Mouse (Mus musculus) right cerebral cortex, adult 18-20 months (tissue): Measurements from ENCODE around the gene Trpc7.

Experiments used
- DNase-seq: peaks from one replicate; pipeline ENCODE4 v3.0.0; 2022; ENCODE audit warnings: mixed read lengths

Gene Trpc7

GRCm38 (mm10) chr13:56790683-56791082, 105.1 kb downstream of the Trpc7 start:
- peak; percentile 76 for DNase-seq

- DNase-seq = peak; percentile 53
Observed at GRCm38 (mm10) chr13:56782621-56783020, 113.2 kb downstream of the Trpc7 start.

GRCm38 (mm10) chr13:56781697-56782096, 114.1 kb downstream of the Trpc7 start:
- DNase-seq = peak; percentile 54

- DNase-seq = peak; percentile 26
Observed at GRCm38 (mm10) chr13:56780746-56781469, 114.9 kb downstream of the Trpc7 start.

GRCm38 (mm10) chr13:56774304-56774703, 121.5 kb downstream of the Trpc7 start:
- DNase-seq = no peak

- no peak for DNase-seq
Observed at GRCm38 (mm10) chr13:56773262-56773870, 122.4 kb downstream of the Trpc7 start.

GRCm38 (mm10) chr13:56772592-56772991, 123.2 kb downstream of the Trpc7 start:
- DNase-seq = no peak

GRCm38 (mm10) chr13:56770786-56771185, 125.0 kb downstream of the Trpc7 start:
- DNase-seq = no peak

- DNase-seq = no peak
Observed at GRCm38 (mm10) chr13:56770136-56770578, 125.6 kb downstream of the Trpc7 start.

GRCm38 (mm10) chr13:56769431-56769830, 126.4 kb downstream of the Trpc7 start:
- no peak for DNase-seq

- no peak for DNase-seq
Observed at GRCm38 (mm10) chr13:56766211-56766610, 129.6 kb downstream of the Trpc7 start.

GRCm38 (mm10) chr13:56765284-56766032, 130.3 kb downstream of the Trpc7 start:
- no peak for DNase-seq

- no peak for DNase-seq
Observed at GRCm38 (mm10) chr13:56762446-56763229, 133.2 kb downstream of the Trpc7 start.

GRCm38 (mm10) chr13:56758492-56758891, 137.3 kb downstream of the Trpc7 start:
- DNase-seq = peak; percentile 58

GRCm38 (mm10) chr13:56757201-56757600, 138.6 kb downstream of the Trpc7 start:
- DNase-seq = no peak

- DNase-seq = no peak
Observed at GRCm38 (mm10) chr13:56755871-56756270, 139.9 kb downstream of the Trpc7 start.

- no peak for DNase-seq
Observed at GRCm38 (mm10) chr13:56753192-56753951, 142.4 kb downstream of the Trpc7 start, which contains the start of gene Gm45623. Gene Gm45623 (minus strand): TSS chr13:56753827.

- no peak for DNase-seq
Observed at GRCm38 (mm10) chr13:56752474-56753191, 143.2 kb downstream of the Trpc7 start.

GRCm38 (mm10) chr13:56751774-56752173, 144.0 kb downstream of the Trpc7 start:
- DNase-seq = no peak

- no peak for DNase-seq
Observed at GRCm38 (mm10) chr13:56749377-56749776, 146.4 kb downstream of the Trpc7 start.

GRCm38 (mm10) chr13:56747554-56747953, 148.2 kb downstream of the Trpc7 start:
- no peak for DNase-seq
